Mouse (Mus musculus) lung, embryonic 14.5 days (tissue): ENCODE results near the gene Bach2. TPM values are rescaled to one million over a fixed set of nuclear protein-coding genes. Genes with fewer than 3 reads are reported as not detected.

Experiments used
- ATAC-seq: fragments of 200-750 bp; cut with Nextera tagmentation; 2 replicates; pipeline ENCODE4 v1.8.0; 2017; ENCODE audit warnings: mild to moderate bottlenecking, moderate TSS enrichment, moderate library complexity; ENCODE audit not compliant: insufficient read depth
- DNase-seq: peaks from one replicate; pipeline ENCODE4 v3.0.0-alpha.2; 2015
- H3K27ac ChIP-seq: fragments of 300-500 bp; sonication (generic); 2 replicates; pipeline ENCODE4 v1.5.1; 2014; ENCODE audit warnings: low read depth, mild to moderate bottlenecking, moderate library complexity
- H3K27me3 ChIP-seq: fragments of 300-500 bp; sonication (generic); 2 replicates; pipeline ENCODE4 v1.6.1; 2014; ENCODE audit warnings: low read length, control low read depth; ENCODE audit not compliant: insufficient read depth
- H3K36me3 ChIP-seq: fragments of 300-500 bp; sonication (generic); 2 replicates; pipeline ENCODE4 v1.6.1; 2014; ENCODE audit warnings: control low read depth; ENCODE audit not compliant: insufficient read depth
- H3K4me1 ChIP-seq: fragments of 300-500 bp; sonication (generic); 2 replicates; pipeline ENCODE4 v1.6.1; 2014; ENCODE audit warnings: antibody characterized with exemption, control low read depth; ENCODE audit not compliant: insufficient read depth
- H3K4me2 ChIP-seq: fragments of 300-500 bp; sonication (generic); 2 replicates; pipeline ENCODE4 v1.6.1; 2014; ENCODE audit warnings: mild to moderate bottlenecking
- H3K4me3 ChIP-seq: fragments of 300-500 bp; sonication (generic); 2 replicates; pipeline ENCODE4 v1.5.1; 2014; ENCODE audit warnings: low read depth, low read length
- H3K9ac ChIP-seq: fragments of 300-500 bp; sonication (generic); 2 replicates; pipeline ENCODE4 v1.6.1; 2014
- H3K9me3 ChIP-seq: fragments of 300-500 bp; sonication (generic); 2 replicates; pipeline ENCODE4 v1.6.1; 2016; ENCODE audit warnings: low read depth, low read length, control low read depth
- CTCF ChIP-seq: IDR thresholded peaks from 2 replicates; pipeline ENCODE4 v1.5.1; 2016; ENCODE audit warnings: antibody characterized with exemption, low read depth
- WGBS: fragments of 180-500 bp; shearing (Covaris S2); extraction: QIAGEN DNeasy Blood & Tissue Kit; methylation state at CpG from one replicate; pipeline ENCODE4 v1.1.7; 2014; 5-methylcytosine and 5-hydroxymethylcytosine counted together
- polyA plus RNA-seq: library from polyadenylated mRNA; unstranded; fragments of >200 nt; fragmentation: Nextera tagmentation; extraction: Ambion mirVana; gene quantifications from 2 replicates; pipeline ENCODE4 v1.2.1, GENCODE M21; 2014

The Bach2 gene
- polyA plus RNA-seq, 1 experiment from 2014 or later: 16.1 TPM

GRCm38 (mm10) chr4:32291406-32291805 lies 52.8 kb downstream of the Bach2 start:
- 53% methylated on average over 4 of the region's 4 CpGs for WGBS
- Histone ChIP-seq H3K9me3 (no peaks in the 10 kb centered on the region), H3K4me3 (no peak overlapping the region), H3K4me1 (peaks cover 42% of the 10 kb centered on the region), H3K27ac (0 out of 2 replicates have a peak overlapping the region, but pooled peaks have one; percentile 15), H3K4me2 (no peak overlapping the region), H3K36me3 (no peaks in the 10 kb centered on the region), H3K9ac (peak overlapping the region; percentile 10; the same call in 1 of the 2 replicates), H3K27me3 (no peaks in the 10 kb centered on the region)
- TF ChIP-seq CTCF: no peak
- ATAC-seq (no peak), DNase-seq (peak; percentile 35)

GRCm38 (mm10) chr4:32293686-32294265 lies 55.2 kb downstream of the Bach2 start:
- Histone ChIP-seq H3K4me2 (no peak overlapping the region), H3K4me1 (peaks cover 40% of the 10 kb centered on the region), H3K9ac (no peak overlapping the region), H3K9me3 (no peaks in the 10 kb centered on the region), H3K27ac (no peak overlapping the region), H3K27me3 (no peaks in the 10 kb centered on the region), H3K4me3 (no peak overlapping the region), H3K36me3 (no peaks in the 10 kb centered on the region)
- WGBS: 45% methylated on average over 7 of the region's 7 CpGs
- ATAC-seq: no peak
- DNase-seq: peak; percentile 68
- TF ChIP-seq CTCF: no peak

DNA sequence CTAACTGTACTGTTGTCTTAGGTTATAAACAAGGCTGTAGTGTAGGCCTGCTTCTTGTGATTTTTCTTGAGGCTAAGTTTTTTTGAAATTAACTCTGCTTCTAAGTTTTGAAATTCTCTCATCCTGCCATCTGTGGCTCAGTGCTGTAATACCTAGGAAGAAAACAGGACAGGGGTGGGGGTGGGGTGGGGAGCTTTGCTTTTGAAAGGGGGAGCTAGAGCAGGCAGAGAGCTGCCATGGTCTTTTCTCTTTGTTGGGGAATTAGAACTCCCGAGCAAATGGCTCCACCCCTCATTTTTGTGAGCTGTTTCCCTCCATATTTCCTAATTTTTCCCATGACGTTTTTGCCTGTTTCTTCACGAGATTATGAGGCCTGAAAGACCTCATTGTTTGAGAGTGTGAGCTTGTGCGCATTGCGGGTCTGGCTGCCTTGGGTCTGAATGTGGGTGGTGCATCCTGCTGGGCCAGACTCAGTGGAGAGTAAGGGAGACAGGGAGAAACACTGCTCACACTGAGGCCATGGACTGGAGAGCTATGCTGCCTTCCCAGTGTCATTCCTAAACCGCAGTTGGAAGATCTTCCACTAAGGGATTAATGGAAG lies 58.6 kb downstream of the Bach2 start:
- Histone ChIP-seq H3K9ac (no peak overlapping the region), H3K36me3 (no peaks in the 10 kb centered on the region), H3K27me3 (no peaks in the 10 kb centered on the region), H3K4me2 (no peak overlapping the region), H3K27ac (peak overlapping the region; percentile 27; the same call in 1 of the 2 replicates), H3K4me1 (peaks cover 28% of the 10 kb centered on the region), H3K4me3 (no peak overlapping the region), H3K9me3 (no peaks in the 10 kb centered on the region)
- 41% methylated on average over 6 of the region's 6 CpGs for WGBS
- peak; percentile 33 for DNase-seq
- peak; percentile 60; the same call in 1 of the 2 replicates for ATAC-seq
- no peak for TF ChIP-seq CTCF

DNA sequence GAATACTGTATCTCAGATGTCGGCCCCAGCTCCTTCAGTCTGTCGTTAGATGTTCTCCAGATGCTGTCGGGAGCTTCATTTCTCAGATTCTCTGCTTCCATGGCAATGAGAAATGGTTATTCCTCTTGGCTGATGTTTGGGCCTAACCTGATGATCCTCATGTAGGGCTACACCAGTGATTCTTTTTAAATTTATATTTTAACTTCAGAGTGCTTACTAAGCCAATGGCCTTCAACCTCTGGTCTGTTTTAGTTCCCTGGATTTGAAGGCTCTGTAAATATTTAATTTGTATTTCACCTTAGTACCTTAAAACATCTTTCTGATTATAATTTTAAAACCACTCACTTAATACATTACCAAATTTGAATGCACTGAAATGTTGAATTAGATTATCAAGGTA lies 60.6 kb downstream of the Bach2 start:
- ATAC-seq (no peak), DNase-seq (peak; percentile 40)
- peaks cover 40% of the 10 kb centered on the region for H3K4me1 ChIP-seq
- no peaks in the 10 kb centered on the region for H3K9me3 ChIP-seq
- 44% methylated on average over 3 of the region's 3 CpGs for WGBS
- H3K27ac ChIP-seq: no peak overlapping the region
- no peak for TF ChIP-seq CTCF
- no peak overlapping the region for H3K4me2 ChIP-seq
- H3K4me3 ChIP-seq: no peak overlapping the region
- H3K9ac ChIP-seq: no peak overlapping the region
- no peaks in the 10 kb centered on the region for H3K27me3 ChIP-seq
- H3K36me3 ChIP-seq: no peaks in the 10 kb centered on the region

DNA sequence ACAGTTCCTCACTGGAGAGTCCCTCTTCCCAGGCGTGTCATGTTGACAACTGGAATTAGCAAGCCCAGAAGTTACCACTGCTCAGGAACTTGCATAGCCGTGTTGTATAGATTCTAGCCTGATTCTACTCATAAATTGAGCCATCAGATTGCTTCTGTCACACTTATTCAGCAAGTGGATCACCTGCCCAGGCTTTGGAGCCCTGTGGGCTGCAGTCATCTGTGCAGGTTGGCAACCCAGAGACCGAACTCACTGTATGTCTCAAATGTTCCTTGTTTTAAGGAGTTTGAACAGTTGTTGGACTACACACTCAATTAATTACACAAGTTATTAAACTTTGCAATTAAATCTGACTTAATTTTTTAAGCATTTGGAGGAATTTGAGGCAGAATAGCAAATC lies 61.4 kb downstream of the Bach2 start:
- no peak overlapping the region for H3K4me2 ChIP-seq
- no peak for ATAC-seq
- no peak overlapping the region for H3K4me3 ChIP-seq
- peaks cover 47% of the 10 kb centered on the region for H3K4me1 ChIP-seq
- no peaks in the 10 kb centered on the region for H3K27me3 ChIP-seq
- no peaks in the 10 kb centered on the region for H3K36me3 ChIP-seq
- H3K9ac ChIP-seq: no peak overlapping the region
- DNase-seq: no peak
- H3K9me3 ChIP-seq: no peaks in the 10 kb centered on the region
- WGBS: 82% methylated on average over 3 of the region's 3 CpGs
- no peak overlapping the region for H3K27ac ChIP-seq
- no peak for TF ChIP-seq CTCF

DNA sequence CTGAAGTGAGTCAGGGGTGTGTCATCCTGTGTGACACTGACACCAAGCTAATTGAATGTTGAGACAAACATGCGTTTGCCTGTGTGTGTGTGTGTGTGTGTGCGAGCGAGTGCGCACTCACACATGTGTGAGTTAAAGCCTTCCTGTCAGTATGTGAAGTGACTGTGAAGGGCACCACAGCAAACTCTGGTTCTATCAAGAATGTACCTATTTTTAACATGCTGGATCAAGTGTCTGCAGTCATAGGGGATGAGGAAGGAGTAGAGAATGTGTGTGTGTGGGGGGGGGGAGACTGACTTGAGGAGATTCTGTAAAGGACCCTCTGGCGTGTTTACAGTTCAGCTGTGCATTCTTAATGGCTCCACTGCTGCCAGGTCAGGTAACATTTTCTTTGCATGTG lies 64.1 kb downstream of the Bach2 start:
- Histone ChIP-seq H3K4me3 (no peak overlapping the region), H3K9ac (no peak overlapping the region), H3K4me1 (peaks cover 61% of the 10 kb centered on the region), H3K4me2 (peak overlapping the region; percentile 57), H3K27ac (peak overlapping the region; percentile 95), H3K9me3 (no peaks in the 10 kb centered on the region), H3K27me3 (no peaks in the 10 kb centered on the region), H3K36me3 (no peaks in the 10 kb centered on the region)
- ATAC-seq (peak; percentile 1; the same call in 1 of the 2 replicates), DNase-seq (peak; percentile 51)
- TF ChIP-seq CTCF: no peak
- 21% methylated on average over 5 of the region's 5 CpGs for WGBS

- ATAC-seq (peak; percentile 70), DNase-seq (peak; percentile 87)
- Histone ChIP-seq H3K4me1 (peaks cover 65% of the 10 kb centered on the region), H3K36me3 (no peaks in the 10 kb centered on the region), H3K9ac (no peak overlapping the region), H3K4me2 (peak overlapping the region; percentile 57), H3K27ac (peak overlapping the region; percentile 95), H3K4me3 (no peak overlapping the region), H3K9me3 (no peaks in the 10 kb centered on the region), H3K27me3 (no peaks in the 10 kb centered on the region)
- TF ChIP-seq CTCF: no peak
- 7% methylated on average over 4 of the region's 4 CpGs for WGBS
Measured at GRCm38 (mm10) chr4:32303076-32303475, 64.5 kb downstream of the Bach2 start.
